Mouse (Mus musculus) cerebellum, adult 2 months (tissue): ENCODE data around the gene Klhl29.

ENCODE experiments used
- CTCF ChIP-seq: fragments of 200-500 bp; IDR thresholded peaks from 2 replicates; pipeline ENCODE4 v1.5.1; 2011; ENCODE audit warnings: low read depth, mild to moderate bottlenecking, control low read depth, low read length, moderate library complexity, borderline replicate concordance; ENCODE audit not compliant: insufficient read depth
- POLR2A ChIP-seq: fragments of 200-500 bp; IDR thresholded peaks from 2 replicates; pipeline ENCODE4 v1.6.1; 2011; ENCODE audit warnings: low read length, control low read depth, borderline replicate concordance; ENCODE audit not compliant: insufficient read depth

DNA sequence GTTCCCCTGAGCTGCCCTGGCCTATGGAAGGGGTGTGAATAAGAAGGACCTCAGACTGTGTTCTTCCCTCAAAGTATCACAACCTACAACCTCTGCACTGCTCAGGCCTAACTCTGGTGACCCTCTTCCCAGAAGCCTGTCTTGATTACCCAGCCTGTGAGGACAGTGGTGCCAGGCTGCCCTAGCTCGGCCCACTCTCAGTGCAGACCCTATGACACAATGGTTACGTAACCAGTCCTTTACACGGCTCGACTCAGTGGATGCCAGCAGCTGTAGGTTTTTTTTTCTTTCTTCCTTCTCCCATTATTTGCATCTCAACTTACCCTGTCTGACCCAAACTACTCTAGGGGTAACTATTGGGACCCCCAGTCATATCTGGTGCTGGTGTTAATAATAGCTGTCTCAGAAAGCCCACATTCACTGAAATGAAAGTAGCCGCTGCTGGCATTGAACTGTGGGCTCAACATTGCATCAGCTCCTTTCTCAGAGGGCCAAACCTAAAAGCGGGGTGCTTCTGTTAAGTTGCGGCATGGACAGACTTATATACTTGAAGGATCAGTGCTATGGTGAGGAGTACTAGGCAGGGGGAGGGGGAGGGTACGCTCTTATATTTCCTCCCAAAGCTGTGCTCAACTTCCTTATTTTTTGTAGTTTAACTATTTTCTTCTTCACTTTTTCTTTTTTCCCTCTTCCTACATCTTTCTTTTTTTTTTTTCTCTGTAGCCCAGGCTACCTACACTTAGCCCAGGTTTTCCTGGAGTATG lies 152.9 kb downstream of the Klhl29 start:
- TF ChIP-seq POLR2A (no peak), CTCF (no peak)
